Mouse (Mus musculus): ENCODE measurements around the gene Ksr1.

The Ksr1 gene

DNA sequence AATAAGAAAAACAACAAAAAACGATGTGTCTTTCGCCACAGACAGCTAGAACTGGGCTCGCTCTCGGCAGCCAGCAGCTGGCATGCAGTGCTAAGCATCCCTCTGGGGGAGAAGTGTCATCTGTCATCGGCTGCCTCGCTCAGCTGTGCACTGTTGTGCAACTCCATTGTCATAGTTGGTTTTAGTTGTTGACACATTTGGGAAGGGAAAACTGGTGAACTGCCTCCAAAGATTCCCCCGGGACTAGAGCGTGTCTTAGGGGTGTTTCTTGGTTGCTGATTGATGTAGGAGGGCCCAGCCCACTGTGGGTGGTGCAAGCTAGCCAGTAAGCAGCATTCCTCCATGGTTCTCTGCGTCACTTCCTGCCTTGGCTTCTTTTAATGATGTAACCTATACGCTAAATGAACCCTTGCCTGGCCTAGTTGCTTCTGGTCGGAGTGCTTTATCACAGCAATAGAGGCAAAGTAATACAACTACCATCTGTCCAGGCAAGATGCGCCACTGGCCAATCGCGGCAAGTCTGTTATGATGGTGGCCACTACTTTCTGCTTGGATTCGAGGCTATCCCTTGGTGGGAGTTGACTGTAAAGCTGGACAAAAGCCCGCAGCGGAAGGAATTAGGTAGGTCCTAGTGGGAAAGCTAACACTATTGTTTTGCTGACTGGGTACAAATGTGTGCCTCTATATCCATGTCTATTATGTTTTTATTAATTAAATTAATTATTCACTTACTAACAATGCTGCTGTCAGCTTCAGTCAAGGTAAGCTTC, 172.6 kb downstream of the Ksr1 start:
- DNase-seq: peak; percentile 45

DNA sequence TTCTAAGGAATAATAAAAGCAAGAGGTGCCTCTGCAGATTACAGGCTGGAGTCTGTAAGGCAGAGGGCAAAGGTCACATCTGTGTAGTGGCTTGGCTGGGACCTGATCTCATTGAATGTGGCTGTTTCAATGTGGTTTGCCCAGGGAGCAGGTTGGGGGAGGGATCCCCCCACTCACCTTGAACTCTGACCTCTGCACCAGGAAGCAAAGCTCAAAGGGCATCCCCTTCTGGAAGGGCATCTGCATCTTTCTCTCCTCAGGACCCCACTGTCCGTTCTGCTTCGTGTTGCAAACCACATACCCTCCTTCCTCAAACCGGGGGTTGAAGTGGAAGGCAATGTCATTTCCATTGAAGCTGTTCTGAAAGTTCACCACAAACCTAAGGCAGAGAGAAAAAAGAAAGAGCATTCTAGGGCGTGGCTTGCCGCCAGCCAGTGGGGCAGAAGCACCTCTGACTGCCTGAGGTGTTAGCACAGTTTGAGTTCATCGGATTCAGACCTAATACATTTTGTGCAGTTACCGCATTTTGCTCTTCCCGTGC, 173.3 kb downstream of the Ksr1 start:
- DNase-seq: no peak

DNA sequence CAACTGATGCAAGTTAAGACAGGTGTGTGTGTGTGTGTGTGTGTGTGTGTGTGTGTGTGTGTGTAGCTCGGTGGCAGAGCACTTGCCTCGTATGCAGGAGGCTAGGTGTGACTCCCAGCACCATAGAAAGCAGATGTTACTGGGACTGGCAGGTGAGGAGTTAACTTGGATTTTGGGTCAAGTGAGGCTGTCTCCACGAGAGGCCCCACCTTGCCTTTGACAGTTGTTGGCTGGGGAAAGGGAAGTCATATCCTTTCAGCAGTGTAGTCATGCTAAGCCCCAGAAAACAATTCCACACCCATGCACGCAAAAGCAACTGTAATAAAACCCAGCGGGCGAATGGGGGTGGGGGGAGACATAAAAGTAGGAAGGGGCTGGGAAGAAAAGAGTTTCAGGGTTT, 173.9 kb downstream of the Ksr1 start:
- no peak for DNase-seq

DNA sequence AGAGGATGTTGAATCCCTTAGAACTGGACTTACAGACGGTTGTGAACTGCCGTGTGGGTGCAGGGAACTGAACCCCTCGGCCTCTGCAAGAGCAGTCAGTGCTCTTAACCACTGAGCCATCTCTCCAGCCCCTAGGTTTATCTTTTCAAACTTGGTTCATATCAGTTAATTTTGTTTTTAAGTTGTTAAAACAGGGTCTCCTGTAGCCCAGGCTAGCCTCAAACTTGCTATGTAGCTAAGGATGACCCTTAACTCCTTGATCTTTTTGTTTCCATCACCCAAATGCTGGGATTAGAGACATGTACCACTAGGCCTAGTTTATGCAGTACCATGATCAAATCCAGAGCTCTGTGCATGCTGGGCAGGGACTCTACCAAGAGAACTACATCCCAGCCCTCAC, 174.5 kb downstream of the Ksr1 start:
- DNase-seq: no peak

DNA sequence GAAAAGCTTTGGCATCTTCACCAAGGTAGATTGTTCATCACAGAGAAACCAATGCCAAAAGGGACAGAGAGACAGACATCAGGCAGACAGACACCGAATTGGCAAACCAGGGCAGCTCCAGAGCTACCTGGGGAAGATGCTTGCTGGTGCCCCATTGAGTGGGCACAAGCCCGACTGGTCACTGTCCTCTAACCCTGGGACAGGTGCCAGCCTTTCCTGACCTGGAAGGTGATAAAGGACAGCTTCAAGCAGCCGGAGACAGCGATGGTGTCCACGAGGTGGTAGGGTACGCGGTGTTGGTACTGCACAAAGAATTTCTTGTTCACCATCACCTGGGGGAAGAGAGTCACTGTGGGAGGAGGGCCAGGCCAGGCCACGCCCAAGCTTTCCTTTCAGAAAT, 175.1 kb downstream of the Ksr1 start:
- no peak for DNase-seq

DNA sequence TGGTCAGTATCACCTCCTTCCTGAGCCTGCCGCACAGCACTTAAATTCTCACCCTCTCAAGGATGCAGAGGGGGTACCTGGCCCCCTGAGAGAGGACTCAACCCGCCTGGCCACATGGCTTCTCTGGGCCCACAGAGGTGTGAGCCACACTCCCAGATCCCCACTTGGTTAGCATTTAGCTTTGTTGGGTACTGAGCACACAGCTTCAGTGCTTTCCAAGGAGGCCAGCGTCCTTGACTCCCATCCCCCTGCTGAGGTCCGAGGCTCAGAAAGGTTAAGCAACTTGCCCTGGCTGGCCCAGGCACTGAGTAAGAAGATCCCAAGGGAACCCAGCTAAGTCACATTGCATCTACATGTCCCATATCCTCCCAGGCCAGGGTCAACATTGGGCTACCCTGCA, 178.1 kb downstream of the Ksr1 start:
- no peak for DNase-seq

DNA sequence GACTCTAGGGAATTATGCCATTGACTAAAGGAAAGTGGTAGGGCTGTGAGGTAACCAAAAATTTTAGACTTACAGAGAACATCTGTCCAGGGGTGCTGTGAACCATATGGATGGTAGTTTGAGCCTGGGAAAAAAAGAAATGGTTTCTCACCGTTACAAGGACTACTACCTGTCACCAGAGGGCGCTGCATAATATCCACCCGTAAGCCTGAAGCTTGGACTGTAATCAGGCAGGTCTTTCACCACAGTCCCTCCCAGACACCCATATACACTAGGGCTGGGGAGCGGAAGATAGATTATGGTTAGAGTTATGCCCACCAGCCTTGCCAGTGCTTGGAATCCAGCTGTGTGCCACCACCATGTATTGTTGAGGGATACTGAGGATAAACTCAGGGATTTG, 178.8 kb downstream of the Ksr1 start:
- peak; percentile 78 for DNase-seq
